Mouse (Mus musculus): ENCODE results near the gene Prpf18. TPM values are rescaled to one million over a fixed set of nuclear protein-coding genes. Genes with fewer than 3 reads are reported as not detected.
A peak's percentile ranks its signal among the peaks of the same experiment; 100 is the strongest.
"Not testable (repeated sequence)": the region's sequence is repeated elsewhere in the genome, so short reads cannot be mapped to it uniquely, and the experiment has no call there.

Prpf18 gene
- total RNA-seq, 2 experiments from 2014 or later = 40.2 to 43.7 TPM

DNA sequence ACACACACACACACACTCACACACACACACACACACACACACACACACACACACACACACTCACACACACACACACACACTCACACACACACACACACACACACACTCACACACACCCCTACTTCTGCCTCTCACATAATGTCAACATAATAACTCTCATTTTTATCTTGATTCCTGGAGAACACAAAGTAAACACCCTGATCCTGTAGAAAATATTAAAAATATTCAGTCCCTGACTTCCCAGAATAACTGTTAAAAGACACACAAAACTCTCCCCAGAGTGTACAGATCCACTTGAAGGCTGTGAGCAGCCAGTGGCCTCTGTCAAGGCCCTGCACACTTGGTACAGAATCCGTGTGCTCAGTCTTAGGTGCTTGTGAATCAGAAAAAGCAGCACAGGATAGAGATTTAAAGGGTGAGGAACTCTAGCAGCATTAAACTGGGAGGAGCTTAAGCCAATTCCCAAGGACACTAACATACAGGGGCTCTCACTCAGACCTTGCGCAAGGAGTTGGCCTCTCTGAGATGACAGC, 36.8 kb downstream of the Prpf18 start:
- no peak for DNase-seq (ENCODE audit: low spot score in 2 of 2)

- DNase-seq (ENCODE audit: low spot score in 2 of 2) = not testable (repeated sequence)
Measured at GRCm38 (mm10) chr2:4614276-4614929, 37.5 kb downstream of the Prpf18 start.

- no peak for DNase-seq (ENCODE audit: low spot score in 2 of 2)
Measured at GRCm38 (mm10) chr2:4611704-4612103, 40.2 kb downstream of the Prpf18 start.

GRCm38 (mm10) chr2:4611295-4611694, 40.6 kb downstream of the Prpf18 start:
- DNase-seq (ENCODE audit: low spot score in 2 of 2) = no peak

- DNase-seq (ENCODE audit: low spot score in 2 of 2) = no peak
Measured at GRCm38 (mm10) chr2:4609433-4609832, 42.5 kb downstream of the Prpf18 start.

DNA sequence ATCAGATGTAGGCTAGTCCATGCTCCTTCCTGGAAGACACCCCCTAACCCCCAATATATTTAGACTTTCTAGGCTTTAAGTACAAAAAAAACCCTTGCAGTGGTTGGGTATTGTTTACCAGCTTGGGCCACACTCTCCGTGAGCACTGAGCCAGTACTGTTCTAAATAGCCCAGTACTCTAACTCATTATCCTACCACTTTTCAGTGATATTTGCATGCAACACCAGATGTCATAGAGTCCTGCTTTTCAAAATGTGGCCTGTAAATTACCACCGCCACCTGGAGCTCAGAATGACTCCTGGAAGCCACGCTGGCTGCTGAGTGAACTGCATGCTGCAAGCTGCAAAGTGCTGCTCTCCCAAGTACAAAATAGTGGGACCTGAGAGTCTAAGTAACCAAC, 43.7 kb downstream of the Prpf18 start:
- DNase-seq (ENCODE audit: low spot score in 2 of 2) = no peak

DNA sequence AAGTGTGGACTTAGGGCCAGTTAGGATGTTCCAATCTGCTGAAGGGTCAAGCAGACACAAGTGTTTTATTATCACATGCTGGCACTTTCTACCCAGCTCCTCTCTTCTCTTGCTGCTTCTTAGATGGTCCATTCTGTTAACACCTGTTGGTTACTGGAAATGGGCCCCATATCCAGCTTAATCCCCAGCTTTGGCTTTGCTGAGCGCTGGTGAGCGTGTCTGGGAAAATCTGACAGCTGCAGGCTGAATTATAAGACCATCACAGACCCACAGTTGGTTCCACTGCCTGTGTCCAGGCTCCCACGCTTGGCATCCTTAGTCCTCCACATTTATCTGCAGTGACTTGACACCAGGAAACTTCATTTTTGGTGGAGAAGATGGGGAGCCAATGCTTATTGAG, 45.4 kb downstream of the Prpf18 start:
- no peak for DNase-seq (ENCODE audit: low spot score in 2 of 2)

DNA sequence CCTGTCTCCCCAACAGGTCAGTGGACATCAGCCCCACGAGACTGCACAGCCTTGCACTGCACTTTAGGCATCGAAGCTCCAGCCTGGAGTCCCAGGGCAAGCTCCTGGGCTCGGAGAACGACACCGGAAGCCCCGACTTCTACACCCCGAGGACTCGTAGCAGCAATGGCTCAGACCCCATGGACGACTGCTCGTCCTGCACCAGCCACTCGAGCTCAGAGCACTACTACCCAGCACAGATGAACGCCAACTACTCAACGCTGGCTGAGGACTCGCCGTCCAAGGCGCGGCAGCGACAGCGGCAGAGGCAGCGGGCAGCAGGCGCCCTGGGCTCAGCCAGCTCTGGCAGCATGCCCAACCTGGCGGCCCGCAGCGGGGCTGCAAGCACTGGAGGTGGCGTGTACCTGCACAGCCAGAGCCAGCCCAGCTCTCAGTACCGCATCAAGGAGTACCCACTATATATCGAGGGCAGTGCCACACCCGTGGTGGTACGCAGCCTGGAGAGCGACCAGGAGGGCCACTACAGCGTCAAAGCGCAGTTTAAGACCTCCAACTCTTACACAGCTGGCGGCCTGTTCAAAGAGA, 48.5 kb downstream of the Prpf18 start:
- DNase-seq (ENCODE audit: low spot score in 2 of 2) = peak in 1 of 2 experiments; percentile 43

DNA sequence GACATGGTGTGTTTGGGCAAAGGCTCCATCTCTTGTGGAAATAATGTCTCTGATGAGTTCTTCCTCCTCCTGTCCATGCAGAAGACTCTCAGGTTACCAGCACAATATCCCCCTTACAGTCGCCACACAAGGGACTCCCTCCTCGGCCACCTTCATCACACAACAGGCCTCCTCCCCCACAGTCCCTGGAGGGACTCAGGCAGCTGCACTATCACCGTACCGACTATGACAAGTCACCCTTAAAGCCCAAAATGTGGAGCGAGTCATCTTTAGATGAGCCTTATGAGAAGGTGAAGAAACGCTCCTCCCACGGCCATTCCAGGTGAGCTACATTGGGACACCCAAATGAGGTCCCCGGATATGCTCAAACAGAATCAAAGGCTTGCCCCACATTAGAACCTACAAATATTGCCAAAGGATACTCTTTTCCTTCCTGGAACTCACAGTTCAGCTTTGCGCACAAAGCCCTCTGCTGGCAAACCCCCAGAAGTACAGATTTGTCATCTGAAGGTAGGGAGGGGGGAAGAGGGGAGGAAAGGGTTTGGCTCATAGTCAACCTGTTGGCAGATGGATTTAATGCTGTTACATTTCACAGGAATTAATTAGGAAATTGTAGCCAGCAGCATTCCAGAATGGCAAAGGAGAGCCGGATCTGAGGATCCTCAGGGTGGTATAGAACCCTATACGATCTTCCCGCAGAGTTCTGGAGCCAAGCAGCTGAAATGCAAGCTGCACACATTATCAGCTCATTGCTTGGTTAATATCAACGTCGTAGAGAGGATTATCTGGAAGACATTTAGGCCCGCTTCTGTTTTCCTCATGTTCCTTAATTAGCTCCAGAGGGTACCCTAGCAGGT, 50.7 kb downstream of the Prpf18 start:
- DNase-seq (ENCODE audit: low spot score in 2 of 2) = peak; percentile 72 to 78

GRCm38 (mm10) chr2:4596992-4597391, 54.9 kb downstream of the Prpf18 start:
- no peak for DNase-seq (ENCODE audit: low spot score in 2 of 2)

DNA sequence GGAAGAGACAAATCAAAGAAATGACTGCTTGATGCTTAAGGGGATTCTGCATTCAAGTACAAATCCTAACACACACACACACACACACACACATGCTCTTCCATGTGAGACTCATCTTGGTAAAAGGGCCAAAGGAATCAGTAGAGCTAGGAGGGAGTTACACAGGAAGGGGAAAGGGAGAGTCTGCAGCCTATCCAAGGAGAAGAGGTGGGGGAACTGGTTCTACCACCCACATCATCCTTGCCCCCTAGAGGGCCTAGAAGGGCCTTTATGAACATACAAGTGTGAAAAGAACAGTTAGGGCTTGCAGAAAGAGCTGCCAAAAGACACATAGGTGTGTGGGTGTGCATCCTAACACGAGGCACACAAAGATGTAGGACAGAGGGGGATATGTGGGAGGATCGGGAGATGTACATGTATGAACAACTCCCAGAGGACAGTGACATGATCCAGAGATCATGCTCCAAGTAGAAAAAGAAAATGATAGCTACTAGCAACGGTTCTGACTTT, 58.0 kb downstream of the Prpf18 start:
- DNase-seq (ENCODE audit: low spot score in 2 of 2) = no peak

GRCm38 (mm10) chr2:4593433-4593832, 58.5 kb downstream of the Prpf18 start:
- DNase-seq (ENCODE audit: low spot score in 2 of 2) = peak in 1 of 2 experiments; percentile 46

- no peak for DNase-seq (ENCODE audit: low spot score in 2 of 2)
Measured at GRCm38 (mm10) chr2:4592666-4593065, 59.2 kb downstream of the Prpf18 start.

GRCm38 (mm10) chr2:4591647-4592046, 60.3 kb downstream of the Prpf18 start:
- DNase-seq (ENCODE audit: low spot score in 2 of 2) = no peak

DNA sequence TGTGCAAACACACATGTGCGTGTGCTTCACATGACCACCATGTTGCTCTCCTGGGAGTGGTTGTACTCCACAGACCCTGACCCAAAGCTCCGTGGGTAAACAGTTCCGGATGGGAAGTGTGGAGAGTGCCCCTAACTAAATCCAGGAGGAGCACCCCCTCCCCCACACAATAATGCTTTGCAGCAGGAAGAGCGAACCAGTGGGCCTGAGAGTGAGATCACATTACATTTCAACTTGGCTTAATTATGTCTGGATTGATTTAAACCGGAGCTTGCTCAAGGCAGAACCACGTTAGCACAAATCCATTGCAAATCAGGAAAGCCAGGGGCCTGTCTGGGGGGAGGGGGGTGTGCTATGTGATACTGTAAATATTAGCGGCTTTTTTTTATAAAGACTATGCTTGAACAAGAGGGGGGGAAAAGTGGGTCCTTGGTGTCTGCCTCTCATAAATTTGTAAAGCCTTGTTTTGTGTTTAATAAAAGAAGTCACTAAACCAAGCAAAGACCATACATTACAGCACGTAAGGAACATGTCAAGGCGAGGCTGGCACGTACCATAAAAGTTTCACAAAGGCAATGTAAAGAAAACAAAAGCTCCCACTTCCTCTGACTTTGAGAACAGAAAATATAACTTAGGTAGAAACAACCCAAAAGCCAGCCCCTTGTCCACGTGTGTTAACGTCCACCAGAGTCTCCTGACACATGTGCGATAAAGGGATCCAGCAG, 64.1 kb downstream of the Prpf18 start:
- no peak for DNase-seq (ENCODE audit: low spot score in 2 of 2)

DNA sequence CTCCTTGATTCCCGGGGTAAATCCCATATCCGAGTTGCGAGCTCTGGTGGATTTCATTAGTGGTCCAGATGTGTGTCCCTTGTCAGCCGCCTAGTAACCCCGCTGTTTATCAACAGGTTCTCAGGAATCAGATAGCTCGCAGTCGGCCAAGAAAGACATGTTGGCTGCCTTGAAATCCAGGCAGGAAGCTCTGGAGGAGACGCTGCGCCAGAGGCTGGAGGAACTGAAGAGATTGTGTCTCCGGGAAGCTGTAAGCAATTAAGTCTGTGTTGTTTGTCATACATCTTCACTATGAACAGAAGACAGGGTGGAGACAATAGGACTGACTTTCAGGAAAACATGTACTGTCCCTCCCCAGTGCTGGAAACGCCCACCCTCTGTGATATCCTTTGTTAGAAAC, 65.7 kb downstream of the Prpf18 start:
- no peak for DNase-seq (ENCODE audit: low spot score in 2 of 2)

GRCm38 (mm10) chr2:4584252-4584651, 67.7 kb downstream of the Prpf18 start:
- no peak for DNase-seq (ENCODE audit: low spot score in 2 of 2)

GRCm38 (mm10) chr2:4582930-4583329, 69.0 kb downstream of the Prpf18 start:
- no peak for DNase-seq (ENCODE audit: low spot score in 2 of 2)

DNA sequence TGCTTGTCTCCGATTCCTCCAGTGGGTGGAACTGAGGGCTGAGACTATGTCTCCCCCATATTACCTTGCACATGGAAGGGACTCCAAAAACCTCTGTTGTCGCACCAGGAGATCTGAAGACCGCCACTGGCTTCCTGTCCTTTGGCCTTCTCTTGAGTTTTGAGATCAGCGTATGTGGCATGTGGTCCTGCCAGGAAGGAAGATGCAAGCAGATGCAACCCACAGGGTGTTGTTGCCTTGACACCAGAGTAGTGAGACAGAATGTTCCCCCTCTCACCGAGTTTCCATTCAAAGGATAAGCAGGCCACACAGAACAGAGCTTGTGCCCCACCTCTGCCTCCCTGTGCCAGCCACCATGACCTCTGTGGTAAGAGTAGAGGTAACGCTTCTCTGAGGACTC, 71.2 kb downstream of the Prpf18 start:
- no peak for DNase-seq (ENCODE audit: low spot score in 2 of 2)

GRCm38 (mm10) chr2:4579357-4580068, 72.4 kb downstream of the Prpf18 start:
- DNase-seq (ENCODE audit: low spot score in 2 of 2) = no peak

Data from layer of hippocampus, postnatal 10 days (tissue).